Mouse (Mus musculus) G1E (cell line): ENCODE measurements around the gene Slc11a2. TPM values are rescaled to one million over a fixed set of nuclear protein-coding genes. Genes with fewer than 3 reads are reported as not detected.
"Not testable (repeated sequence)": the region's sequence is repeated elsewhere in the genome, so short reads cannot be mapped to it uniquely, and the experiment has no call there.

Source experiments
- ATAC-seq: 2 replicates; pipeline ENCODE4 v1.8.0; 2016; ENCODE audit warnings: mild to moderate bottlenecking; ENCODE audit not compliant: insufficient number of reproducible peaks, poor library complexity, low FRiP score, severe bottlenecking; ENCODE audit errors: extremely low read depth
- DNase-seq: peaks from one replicate; pipeline ENCODE4 v3.0.0; 2012; ENCODE audit warnings: low spot score
- H3K27me3 ChIP-seq: 2 replicates; pipeline ENCODE4 v1.6.1; 2012; ENCODE audit warnings: mild to moderate bottlenecking, low read length, inconsistent platforms; ENCODE audit not compliant: insufficient read depth
- H3K36me3 ChIP-seq: replicated peaks from 2 replicates; pipeline ENCODE3; 2012; ENCODE audit warnings: mild to moderate bottlenecking, inconsistent platforms
- H3K4me1 ChIP-seq: 2 replicates; pipeline ENCODE4 v1.6.1; 2012; ENCODE audit warnings: low read depth, low read length, inconsistent platforms, mixed read lengths; ENCODE audit not compliant: insufficient read depth
- H3K4me3 ChIP-seq: 2 replicates; pipeline ENCODE4 v1.5.1; 2012; ENCODE audit warnings: low read depth, mild to moderate bottlenecking, inconsistent platforms, low read length, moderate library complexity, mixed read lengths
- H3K9me3 ChIP-seq: replicated peaks from 2 replicates; pipeline ENCODE4 v1.6.1; 2012; ENCODE audit warnings: inconsistent platforms
- CTCF ChIP-seq: IDR thresholded peaks from 2 replicates; pipeline ENCODE4 v1.5.1; 2012; ENCODE audit warnings: low read depth, low read length, inconsistent platforms, mixed read lengths
- GATA1 ChIP-seq: IDR thresholded peaks from 2 replicates; pipeline ENCODE4 v1.6.1; 2012; ENCODE audit warnings: borderline replicate concordance, low read length, inconsistent platforms, mixed read lengths
- GATA2 ChIP-seq: IDR thresholded peaks from 2 replicates; pipeline ENCODE4 v1.6.1; 2012; ENCODE audit warnings: low read depth, low read length, inconsistent platforms, borderline replicate concordance
- POLR2AphosphoS5 ChIP-seq: IDR thresholded peaks from 2 replicates; pipeline ENCODE4 v1.6.1; 2012; ENCODE audit warnings: low read depth, low read length, inconsistent platforms; ENCODE audit not compliant: insufficient replicate concordance
- TAL1 ChIP-seq: conservative IDR thresholded peaks from 2 replicates; pipeline ENCODE4 v1.6.1; 2012; ENCODE audit warnings: low read depth, low read length, inconsistent platforms, mixed read lengths
- polyA plus RNA-seq: library from polyadenylated mRNA; stranded (reverse); fragments of >175 nt; gene quantifications from 2 replicates; pipeline ENCODE4 v1.2.3, GENCODE M21; 2012
- total RNA-seq, 2 experiments: library from RNA; stranded (forward) in 1 of 2; stranded (reverse) in 1 of 2; fragments of 200-1000 nt in 1 of 2; fragments of >200 nt in 1 of 2; fragmentation: Nextera tagmentation in 1 of 2; gene quantifications; 2 replicates each; pipeline ENCODE4 v1.2.3; 2014 to 2017

Gene Slc11a2
- total and polyA plus RNA-seq, 3 experiments, result 5.4 to 95.4 (median 34.6) TPM

GRCm38 (mm10) chr15:100375066-100375465 lies 49.8 kb downstream of the Slc11a2 start:
- no peak for DNase-seq
- no peaks in the 10 kb centered on the region for H3K9me3 ChIP-seq
- no peak; the same call in 1 of the 2 replicates for ATAC-seq
- no peak overlapping the region for H3K4me3 ChIP-seq
- H3K36me3 ChIP-seq, result no peaks in the 10 kb centered on the region
- H3K4me1 ChIP-seq, result peaks cover 15% of the 10 kb centered on the region
- peaks cover 9% of the 10 kb centered on the region for H3K27me3 ChIP-seq
- TF ChIP-seq CTCF (0 out of 2 replicates have a peak, but pooled peaks have one; percentile 5), GATA2 (no peak), POLR2AphosphoS5 (no peak), TAL1 (no peak), GATA1 (no peak)

DNA sequence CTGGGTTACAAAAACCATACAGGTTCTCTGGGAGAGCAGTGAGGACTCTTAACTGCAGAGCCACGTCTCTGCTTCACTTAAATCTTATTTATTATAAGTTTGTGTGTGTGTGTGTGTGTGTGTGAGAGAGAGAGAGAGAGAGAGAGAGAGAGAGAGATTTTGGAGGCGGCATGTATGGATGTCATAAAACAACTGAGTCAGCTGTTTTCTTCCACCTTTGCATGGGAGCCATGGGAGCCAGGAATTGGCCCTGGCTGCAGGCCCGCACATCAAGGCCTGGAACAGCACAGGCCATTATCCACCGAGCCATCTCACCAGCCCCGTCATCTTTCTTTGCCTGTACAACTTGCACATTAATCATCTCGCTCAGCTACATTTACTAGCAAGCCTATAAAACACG lies 57.8 kb downstream of the Slc11a2 start:
- no peak for DNase-seq
- Histone ChIP-seq H3K4me3 (no peak overlapping the region), H3K36me3 (no peaks in the 10 kb centered on the region), H3K9me3 (0 out of 2 replicates have a peak, but pooled peaks cover 2% of the 10 kb centered on the region), H3K4me1 (no peaks in the 10 kb centered on the region), H3K27me3 (peaks cover 46% of the 10 kb centered on the region)
- TF ChIP-seq GATA2 (no peak), TAL1 (no peak), GATA1 (no peak), CTCF (no peak), POLR2AphosphoS5 (no peak)
- ATAC-seq, result no peak

- not testable (repeated sequence) for H3K9me3 ChIP-seq, H3K4me1 ChIP-seq, H3K4me3 ChIP-seq, H3K36me3 ChIP-seq, ATAC-seq, DNase-seq
- H3K27me3 ChIP-seq, result peaks cover 43% of the 10 kb centered on the region
Observed at GRCm38 (mm10) chr15:100365967-100366366, 58.9 kb downstream of the Slc11a2 start.

DNA sequence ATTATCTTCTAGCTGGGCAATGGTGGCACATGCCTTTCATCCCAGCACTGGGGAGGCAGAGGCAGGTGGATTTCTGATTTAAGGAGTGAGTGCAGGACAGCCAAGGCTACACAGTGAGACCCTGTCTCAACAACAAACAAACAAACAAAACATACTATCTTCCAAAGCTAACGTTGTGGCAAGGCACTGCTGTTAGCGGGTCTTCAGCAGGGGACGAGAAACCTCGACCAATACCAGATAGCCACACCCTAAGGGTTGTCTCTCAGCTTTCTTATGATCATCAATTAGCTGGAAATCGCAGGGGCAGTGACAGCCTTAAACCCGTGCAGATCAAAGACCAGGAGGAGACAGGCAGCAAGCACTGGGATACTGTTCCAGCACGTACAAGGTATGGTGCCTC lies 60.6 kb downstream of the Slc11a2 start, which contains the start of gene Higd1c:
TSS of gene Higd1c (plus strand) at position 301 of the 400 bp plus-strand sequence.
- 0 out of 2 replicates have a peak, but pooled peaks cover 2% of the 10 kb centered on the region for H3K9me3 ChIP-seq
- H3K36me3 ChIP-seq, result no peaks in the 10 kb centered on the region
- H3K4me1 ChIP-seq, result no peaks in the 10 kb centered on the region
- no peak for TF ChIP-seq GATA2
- TF ChIP-seq POLR2AphosphoS5, result no peak
- no peak for TF ChIP-seq CTCF
- TF ChIP-seq TAL1, result no peak
- no peak for TF ChIP-seq GATA1
- no peak within 1 kb of the TSS for H3K4me3 ChIP-seq
- H3K27me3 ChIP-seq, result peaks cover 38% of the 10 kb centered on the region
- DNase-seq, result no peak
- ATAC-seq, result no peak

- ATAC-seq, result no peak
- TF ChIP-seq CTCF, result no peak
- TF ChIP-seq GATA1, result no peak
- TF ChIP-seq POLR2AphosphoS5, result no peak
- TF ChIP-seq TAL1, result no peak
- TF ChIP-seq GATA2, result no peak
Observed at GRCm38 (mm10) chr15:100355876-100356275, 69.0 kb downstream of the Slc11a2 start.

DNA sequence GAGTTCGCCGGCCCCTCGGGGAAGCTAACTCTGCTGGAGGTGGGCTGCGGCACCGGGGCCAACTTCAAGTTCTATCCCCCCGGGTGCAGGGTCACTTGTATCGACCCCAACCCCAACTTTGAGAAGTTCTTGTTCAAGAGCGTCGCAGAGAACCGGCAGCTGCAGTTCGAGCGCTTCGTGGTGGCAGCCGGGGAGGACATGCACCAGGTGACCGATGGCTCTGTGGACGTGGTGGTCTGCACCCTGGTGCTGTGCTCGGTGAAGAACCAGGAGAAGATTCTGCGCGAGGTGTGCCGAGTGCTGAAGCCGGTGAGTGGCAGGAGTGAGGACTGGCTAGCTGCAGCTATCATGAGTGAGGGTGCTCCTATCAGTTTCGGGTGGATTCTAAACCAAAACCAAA lies 71.5 kb downstream of the Slc11a2 start:
- H3K36me3 ChIP-seq, H3K9me3 ChIP-seq, H3K4me1 ChIP-seq, ATAC-seq, DNase-seq: not testable (repeated sequence)
- peaks cover 16% of the 10 kb centered on the region for H3K27me3 ChIP-seq
- peak overlapping the region; percentile 61; the same call in 1 of the 2 replicates for H3K4me3 ChIP-seq

More at GRCm38 (mm10) chr15:100355876-100356275, 69.0 kb downstream of the Slc11a2 start:
- no peaks in the 10 kb centered on the region for H3K4me1 ChIP-seq
- H3K27me3 ChIP-seq, result peaks cover 9% of the 10 kb centered on the region; the same call in 1 of the 2 replicates
- no peaks in the 10 kb centered on the region for H3K9me3 ChIP-seq
- H3K36me3 ChIP-seq, result no peaks in the 10 kb centered on the region
- DNase-seq, result no peak
- no peak overlapping the region for H3K4me3 ChIP-seq

- ATAC-seq, result no peak
- no peak for DNase-seq
Observed at GRCm38 (mm10) chr15:100352711-100353250, 72.1 kb downstream of the Slc11a2 start, which contains the start of the genes Methig1 and Mettl7a2. Gene Methig1, plus strand, starts transcription at chr15:100353149. Gene Mettl7a2, plus strand, starts transcription at chr15:100353200.

More at GRCm38 (mm10) chr15:100352711-100353250, 72.1 kb downstream of the Slc11a2 start, which contains the start of the genes Methig1 and Mettl7a2:
- no peaks in the 10 kb centered on the region for H3K36me3 ChIP-seq
- no peak for TF ChIP-seq TAL1
- no peak for TF ChIP-seq GATA1
- no peak for TF ChIP-seq GATA2
- no peak for TF ChIP-seq POLR2AphosphoS5
- TF ChIP-seq CTCF, result no peak
- no peaks in the 10 kb centered on the region for H3K9me3 ChIP-seq
- H3K4me1 ChIP-seq, result peaks cover 2% of the 10 kb centered on the region; the same call in 1 of the 2 replicates
- H3K27me3 ChIP-seq, result peaks cover 16% of the 10 kb centered on the region
- H3K4me3 ChIP-seq, result peak within 1 kb of the TSS; percentile 61; the same call in 1 of the 2 replicates
